Comparison of ENCODE assay signal across 12 mouse cellular contexts in the genomic region with DNA sequence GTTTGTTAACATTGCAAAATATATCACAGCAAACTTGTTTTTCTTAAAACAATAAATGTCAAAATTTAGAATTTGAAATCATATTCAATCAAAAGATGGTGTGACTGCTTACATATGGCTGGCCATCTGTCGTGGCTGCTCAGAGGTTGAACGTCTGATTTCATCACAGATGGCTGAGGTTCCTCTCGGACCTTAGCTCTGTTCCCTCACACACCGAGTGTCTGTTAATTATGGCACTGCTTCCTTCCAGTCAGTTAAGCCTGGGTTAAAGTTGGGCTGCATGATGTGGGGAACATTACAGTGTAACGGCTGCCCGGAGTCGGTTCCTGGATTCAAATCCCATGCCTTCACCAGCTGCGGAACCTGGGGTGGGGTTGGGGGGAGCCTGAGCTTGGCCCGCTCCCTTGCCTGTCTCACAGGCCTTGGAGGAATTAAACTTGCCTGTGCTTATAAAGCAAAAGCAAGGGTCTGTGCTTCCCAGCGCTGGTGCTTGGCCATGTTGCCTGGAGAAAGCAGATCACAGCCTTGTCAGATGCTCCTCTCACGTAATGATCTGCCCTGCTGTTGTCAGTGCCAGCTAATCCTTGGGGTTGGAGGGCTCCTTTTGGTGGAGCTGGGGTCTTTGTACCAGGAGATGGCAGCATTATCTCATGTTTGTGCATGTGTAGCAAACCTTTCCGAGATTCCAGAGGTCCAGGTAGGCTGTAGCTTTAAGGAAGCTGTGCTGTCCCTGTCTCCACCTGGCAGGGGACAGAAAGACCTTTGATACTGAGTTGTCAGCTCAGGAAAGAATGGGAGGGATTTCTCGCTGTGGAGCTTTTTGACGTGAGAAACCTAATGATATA. TPM values are rescaled to one million over a fixed set of nuclear protein-coding genes. Genes with fewer than 3 reads are reported as not detected.
DNase-seq lines count a peak whose midpoint lies in the region; ATAC-seq and TF ChIP-seq lines count a peak whose summit lies in the region.
"Had no signal": no experiment of that assay in that cellular context is flagged by ENCODE, and none has a peak within 500 bp of the region (broad histone marks: within the 10 kb centered on the region; RNA-seq: fewer than 3 reads in every experiment).

No protein-coding gene starts in this region.

- no peak for ATAC-seq in lung, embryonic 14.5 days (ENCODE audit: insufficient read depth)
- peak; percentile 74 for ATAC-seq in intestine, embryonic 15.5 days

- peak; percentile 16 for DNase-seq in lung, embryonic 14.5 days
- DNase-seq in lung, adult 2 months = no peak
- peak; percentile 45 for DNase-seq in cerebellum, postnatal 36 days
- DNase-seq in yolk sac, embryonic 10.5 days (ENCODE audit: low spot score) = peak; percentile 60
- no peak for DNase-seq in gastrocnemius, postnatal 14 days
- DNase-seq in testis, postnatal 10 days (ENCODE audit: low spot score) = no peak
- DNase-seq: adrenal gland, postnatal 10 days; gastrocnemius, postnatal 10 days had no signal

- no peak for TF ChIP-seq POLR2A in lung, adult 2 months (IDR thresholded peaks at IDR 0.05; ENCODE audit: borderline replicate concordance, extremely low read depth, low read depth, low read length)

- no peaks in the 10 kb centered on the region for H3K36me3 ChIP-seq in lung, embryonic 14.5 days (ENCODE audit: insufficient read depth)
- no peaks in the 10 kb centered on the region for H3K36me3 ChIP-seq in intestine, embryonic 15.5 days

- no peak overlapping the region for H3K4me3 ChIP-seq in lung, embryonic 14.5 days (ENCODE audit: low read depth, low read length)
- no peak overlapping the region for H3K4me3 ChIP-seq in lung, adult 2 months (replicated peaks; ENCODE audit: extremely low read depth, low read depth, low read length)
- H3K4me3 ChIP-seq in intestine, embryonic 15.5 days (replicated peaks) = no peak overlapping the region
- H3K4me3 ChIP-seq: embryonic facial prominence, embryonic 13.5 days; limb, embryonic 13.5 days; myocyte had no signal

- H3K27me3 ChIP-seq in lung, embryonic 14.5 days (ENCODE audit: insufficient read depth, low read length) = no peaks in the 10 kb centered on the region
- H3K27me3 ChIP-seq in intestine, embryonic 15.5 days (replicated peaks) = no peaks in the 10 kb centered on the region
- H3K27me3 ChIP-seq: embryonic facial prominence, embryonic 13.5 days; limb, embryonic 13.5 days had no signal

- H3K9ac ChIP-seq in lung, embryonic 14.5 days = no peak overlapping the region
- H3K9ac ChIP-seq in intestine, embryonic 15.5 days = no peak overlapping the region
- H3K9ac ChIP-seq: embryonic facial prominence, embryonic 13.5 days; limb, embryonic 13.5 days had no signal

- 0 out of 2 replicates have a peak, but pooled peaks have one; percentile 21 for TF ChIP-seq CTCF in lung, embryonic 14.5 days (IDR thresholded peaks at IDR 0.05; ENCODE audit: low read depth)
- no peak for TF ChIP-seq CTCF in lung, adult 2 months (IDR thresholded peaks at IDR 0.05; ENCODE audit: insufficient read depth, low read length)

- H3K4me1 ChIP-seq in lung, embryonic 14.5 days (ENCODE audit: insufficient read depth) = peaks cover 8% of the 10 kb centered on the region
- no peaks in the 10 kb centered on the region for H3K4me1 ChIP-seq in lung, adult 2 months (ENCODE audit: control insufficient read depth, insufficient read depth, low read length)
- H3K4me1 ChIP-seq in intestine, embryonic 15.5 days (replicated peaks) = no peaks in the 10 kb centered on the region

- no peaks in the 10 kb centered on the region for H3K9me3 ChIP-seq in lung, embryonic 14.5 days (ENCODE audit: low read depth, low read length)
- H3K9me3 ChIP-seq in intestine, embryonic 15.5 days = no peaks in the 10 kb centered on the region
- H3K9me3 ChIP-seq: embryonic facial prominence, embryonic 13.5 days had no signal

- H3K4me2 ChIP-seq in lung, embryonic 14.5 days = no peak overlapping the region
- no peak overlapping the region for H3K4me2 ChIP-seq in intestine, embryonic 15.5 days (replicated peaks)
- H3K4me2 ChIP-seq: embryonic facial prominence, embryonic 13.5 days; limb, embryonic 13.5 days had no signal

- intact Hi-C loops in gastrocnemius, postnatal 14 days (cut with DNase I; ENCODE audit: low total_unique reads) = loop anchor here (10.0 kb wide), 1 partner anchor 279 kb away; no protein-coding TSS in a partner anchor

- H3K27ac ChIP-seq in lung, embryonic 14.5 days (ENCODE audit: low read depth) = peak overlapping the region; percentile 6; the same call in 1 of the 2 replicates
- no peak overlapping the region for H3K27ac ChIP-seq in intestine, embryonic 15.5 days
- H3K27ac ChIP-seq: embryonic facial prominence, embryonic 13.5 days; limb, embryonic 13.5 days had no signal

- 61% methylated on average over 14 of the region's 14 CpGs for WGBS in lung, embryonic 14.5 days
- WGBS in lung, adult 2 months = 78% methylated on average over 14 of the region's 14 CpGs
- 66% methylated on average over 14 of the region's 14 CpGs for WGBS in intestine, embryonic 15.5 days

RNA-seq across cellular contexts. Expression of a gene that starts 40.2 kb away (rescaled TPM):
- 46.2 and 50.3 TPM in 2 replicates for polyA plus RNA-seq in lung, embryonic 14.5 days (2014; fragmentation: Nextera tagmentation; extraction: Ambion mirVana)
- polyA plus RNA-seq in lung, adult 2 months (2012; rRNA removed) = 7.6 and 12.2 TPM in 2 replicates
- 36.6 and 42.6 TPM in 2 replicates for polyA plus RNA-seq in intestine, embryonic 15.5 days (2015; fragmentation: Nextera tagmentation; extraction: Ambion mirVana)
- total RNA-seq in gastrocnemius, postnatal 14 days (2021) = 10 to 100 TPM; 20.8 to 27.7 TPM

Comparison
In these comparisons a context has a peak if more than half of its experiments do, and no peak if none do; other contexts are left out.
1. DNase-seq: peak in lung, embryonic 14.5 days (single experiment), cerebellum, postnatal 36 days (2 of 2) and yolk sac, embryonic 10.5 days (single experiment); none in lung, adult 2 months (single experiment), gastrocnemius, postnatal 14 days (single experiment) and testis, postnatal 10 days (single experiment).